Mouse (Mus musculus) NIH3T3 (cell line): ENCODE data around the gene Haus6.

Source experiments
- DNase-seq: peaks from one replicate; pipeline ENCODE4 v3.0.0-alpha.2; 2012; ENCODE audit warnings: low read depth

Haus6 gene

DNA sequence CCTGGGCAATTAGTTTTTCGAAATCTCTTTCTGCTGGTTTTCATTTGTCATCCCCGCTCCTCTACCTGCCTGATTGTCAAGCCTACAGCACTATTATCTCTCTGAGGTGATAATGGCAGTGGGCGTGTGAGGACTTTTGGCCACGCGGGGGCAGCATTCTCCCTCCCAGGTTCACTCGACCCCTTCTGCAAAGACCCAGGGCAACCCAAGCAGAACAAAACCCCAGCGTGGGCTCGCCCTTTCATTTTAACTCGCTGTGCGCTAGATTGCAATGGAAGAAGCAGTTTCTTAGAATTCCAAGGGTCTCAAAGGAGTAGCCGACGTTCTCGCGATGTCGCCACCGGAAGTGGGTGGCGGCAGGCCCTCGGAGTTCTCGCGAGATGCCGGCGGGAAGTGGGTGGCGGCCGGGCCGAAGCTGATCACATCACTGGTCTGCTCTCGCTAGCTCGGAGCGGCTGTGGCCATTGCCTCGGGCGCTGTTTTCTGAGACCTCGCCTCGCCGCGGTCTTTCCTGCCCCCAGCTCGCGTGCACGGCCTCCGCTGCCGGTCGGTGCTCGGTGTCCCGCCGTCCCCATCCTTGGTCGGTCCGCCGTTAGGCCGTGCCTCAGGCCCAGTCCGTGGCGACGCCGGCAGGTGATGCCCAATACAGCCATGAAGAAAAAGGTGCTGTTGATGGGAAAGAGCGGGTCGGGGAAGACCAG lies 36.4 kb downstream of the Haus6 start, which contains the start of gene Rraga:
TSS of gene Rraga (plus strand) at position 386 of the 701 bp plus-strand sequence.
- DNase-seq: peak; percentile 100

DNA sequence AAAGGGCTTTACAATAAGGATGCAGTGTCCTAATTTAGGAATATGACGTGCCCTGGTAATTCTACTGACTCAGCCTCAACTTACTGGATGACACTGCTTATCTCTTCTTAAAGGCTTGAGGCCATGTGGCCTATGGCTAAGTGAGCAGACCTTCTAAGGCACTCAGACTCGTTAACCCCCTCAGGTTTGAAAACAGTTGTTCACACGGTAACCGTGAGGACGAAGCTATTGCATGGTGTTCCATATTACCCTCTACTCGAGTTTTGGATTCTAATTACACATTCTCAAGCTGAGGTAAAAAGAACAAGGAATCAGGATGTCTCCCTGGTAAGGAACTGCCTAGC lies 36.9 kb downstream of the Haus6 start:
- peak; percentile 52 for DNase-seq

DNA sequence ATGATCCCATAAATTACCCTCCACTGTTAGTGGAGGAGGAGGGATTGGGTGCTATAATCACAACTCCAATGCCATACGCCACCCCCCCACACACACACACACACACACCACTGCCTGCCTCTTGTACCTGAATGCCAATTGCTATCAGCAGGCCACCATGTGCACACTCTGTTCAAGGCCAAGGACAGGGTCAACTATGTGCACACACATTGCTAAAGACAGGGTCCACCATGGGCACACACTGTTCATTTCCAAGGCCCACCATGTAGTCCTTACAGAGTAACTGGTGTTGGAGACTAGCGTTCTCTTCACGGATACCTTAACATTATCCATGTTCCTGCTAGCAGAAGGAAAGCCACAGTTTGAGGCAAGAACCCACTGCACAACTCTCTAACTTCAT lies 50.8 kb downstream of the Haus6 start:
- DNase-seq: no peak

DNA sequence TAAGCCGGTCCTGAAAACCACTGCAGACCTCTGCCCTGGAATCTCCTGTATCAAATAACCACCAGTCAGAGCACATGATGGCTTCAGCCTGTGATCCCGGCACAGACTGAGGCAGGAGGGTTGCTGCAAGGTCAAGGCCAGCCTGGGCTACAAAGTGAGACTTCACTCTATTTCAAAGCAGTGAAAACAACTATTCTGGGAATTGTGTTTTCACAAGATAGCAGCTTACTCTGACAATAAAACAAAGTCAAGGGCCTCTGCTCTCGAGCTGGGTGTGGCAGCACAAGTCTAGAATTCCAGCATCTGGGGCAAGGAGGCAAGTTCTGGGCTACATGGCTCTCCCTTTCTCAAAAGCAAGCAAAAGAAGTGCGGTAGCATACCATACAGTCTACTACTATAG lies 52.8 kb downstream of the Haus6 start:
- no peak for DNase-seq

DNA sequence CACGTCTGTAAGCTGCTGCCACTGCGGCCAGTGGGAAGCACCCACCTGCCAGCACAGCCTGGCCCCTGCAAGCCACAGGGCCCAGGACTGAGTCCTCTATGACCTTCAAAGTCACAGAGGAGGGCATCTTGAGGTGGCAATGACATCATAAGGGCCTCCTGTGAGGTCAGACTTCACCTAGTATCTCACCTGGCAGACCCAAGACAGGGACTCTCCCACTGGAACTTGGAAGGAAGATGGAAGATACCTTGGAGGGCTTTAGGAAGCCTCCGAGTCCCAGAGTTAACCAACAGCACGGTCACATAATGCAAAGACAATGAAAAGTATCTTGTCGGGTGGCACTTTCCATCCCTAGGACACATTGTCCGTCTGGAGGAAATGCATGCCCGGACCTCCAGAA lies 53.6 kb downstream of the Haus6 start, which contains the start of gene Saxo1:
TSS of gene Saxo1 (minus strand) at position 101 of the 400 bp plus-strand sequence.
- no peak for DNase-seq

DNA sequence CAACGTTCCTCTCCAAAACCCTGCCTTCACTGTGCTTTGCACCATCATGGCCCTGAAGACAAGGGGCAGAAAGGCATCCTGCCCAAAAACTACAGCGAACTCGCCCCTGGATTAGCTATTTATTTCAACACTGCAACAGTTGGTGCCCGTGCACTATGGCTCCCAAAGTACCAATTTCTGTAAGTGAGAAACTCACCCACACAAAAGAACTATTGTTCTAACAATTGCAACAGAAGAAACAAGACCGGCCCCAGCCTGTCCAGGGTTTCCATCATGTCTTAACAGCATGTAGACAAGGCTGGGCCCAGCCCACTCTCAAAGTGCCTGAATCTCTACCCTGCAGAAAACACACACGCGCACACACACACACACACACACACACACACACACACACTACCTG lies 54.5 kb downstream of the Haus6 start:
- DNase-seq: peak; percentile 18

DNA sequence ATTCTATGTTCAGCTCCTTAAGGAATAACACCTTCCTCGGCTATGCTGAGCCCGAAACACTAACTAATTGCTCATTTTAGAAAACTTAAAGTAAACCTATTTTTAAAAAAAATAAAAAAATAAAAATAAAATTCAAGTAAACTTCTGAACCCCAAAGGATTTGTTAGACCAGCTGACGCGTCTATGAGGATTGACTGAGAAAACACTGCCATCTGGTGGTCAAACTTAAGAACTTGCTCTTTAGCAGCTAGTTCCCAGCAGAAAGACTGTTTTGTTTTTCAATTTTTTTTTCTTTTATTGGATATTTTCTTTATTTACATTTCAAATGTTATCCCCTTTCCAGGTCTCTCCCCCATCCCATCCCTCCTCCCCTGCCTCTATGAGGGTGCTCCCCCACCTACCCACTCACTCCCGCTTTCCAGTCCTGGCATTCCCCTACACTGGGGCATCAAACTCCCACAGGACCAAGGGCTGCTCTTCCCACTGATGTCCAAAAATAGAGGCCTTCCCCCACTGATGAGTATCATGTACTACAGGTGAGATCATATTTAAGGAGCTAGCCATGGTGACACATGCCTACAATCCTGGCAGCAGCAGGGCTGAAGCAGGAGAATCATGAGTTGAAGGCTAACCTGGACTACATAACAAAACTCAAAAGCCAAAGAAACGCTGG lies 56.7 kb downstream of the Haus6 start:
- DNase-seq: peak; percentile 86

DNA sequence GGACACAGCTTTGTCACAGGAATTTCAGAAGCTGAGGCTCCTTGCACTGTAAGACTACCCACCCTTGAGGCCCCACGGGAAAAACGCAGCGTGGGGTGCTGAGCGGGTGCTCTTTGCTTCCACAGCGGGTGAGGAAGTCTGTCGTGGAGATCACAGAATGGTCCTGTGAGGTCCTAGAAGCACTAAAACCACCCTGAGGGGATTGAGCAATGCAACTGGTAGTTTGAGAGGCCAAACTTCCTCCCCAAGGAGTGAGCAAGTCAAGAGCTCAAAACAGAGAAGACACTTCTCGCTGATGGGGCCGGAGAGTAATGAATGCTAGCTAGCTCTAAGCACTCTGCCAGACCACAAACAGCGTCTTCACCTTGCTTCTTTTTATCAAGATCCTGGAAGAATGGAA lies 63.5 kb downstream of the Haus6 start:
- DNase-seq: no peak

DNA sequence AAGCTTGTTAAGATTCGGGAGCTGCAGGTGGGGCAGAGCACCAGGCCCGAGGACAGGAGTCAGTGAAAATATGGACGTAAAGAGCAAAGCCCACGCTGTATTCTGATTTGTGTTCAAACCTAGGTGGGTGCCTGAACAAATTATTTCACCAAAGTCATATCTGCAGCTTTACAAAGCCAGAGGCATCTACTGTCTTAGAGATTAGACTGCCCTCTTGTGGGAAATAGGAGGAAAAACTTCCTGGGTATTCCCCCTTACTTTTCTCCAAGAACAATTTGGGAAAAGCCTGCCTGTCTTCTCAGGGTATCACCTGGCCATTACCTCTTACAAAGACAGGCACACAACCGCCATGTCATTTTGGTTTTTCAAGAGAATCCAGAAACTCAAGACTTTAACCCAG lies 66.2 kb downstream of the Haus6 start:
- peak; percentile 56 for DNase-seq

DNA sequence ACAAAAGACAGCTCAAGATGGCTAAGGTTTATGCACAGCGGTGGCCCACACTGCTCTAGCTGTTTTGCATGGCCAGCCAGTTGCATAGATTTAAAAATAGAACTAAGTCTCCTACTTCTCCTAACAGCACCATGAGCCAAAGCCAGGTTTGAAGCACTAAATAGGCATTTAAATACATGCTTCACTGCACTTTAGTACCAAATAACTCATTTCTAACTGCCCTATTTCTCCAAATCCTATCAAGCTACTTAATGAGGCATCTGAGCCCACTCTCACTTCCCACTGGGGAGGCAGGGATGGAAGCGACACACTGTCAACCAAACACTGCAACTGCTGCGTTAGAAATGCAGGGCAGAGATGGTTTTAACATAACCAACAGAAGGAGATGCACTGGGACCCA lies 67.9 kb downstream of the Haus6 start:
- DNase-seq: no peak

DNA sequence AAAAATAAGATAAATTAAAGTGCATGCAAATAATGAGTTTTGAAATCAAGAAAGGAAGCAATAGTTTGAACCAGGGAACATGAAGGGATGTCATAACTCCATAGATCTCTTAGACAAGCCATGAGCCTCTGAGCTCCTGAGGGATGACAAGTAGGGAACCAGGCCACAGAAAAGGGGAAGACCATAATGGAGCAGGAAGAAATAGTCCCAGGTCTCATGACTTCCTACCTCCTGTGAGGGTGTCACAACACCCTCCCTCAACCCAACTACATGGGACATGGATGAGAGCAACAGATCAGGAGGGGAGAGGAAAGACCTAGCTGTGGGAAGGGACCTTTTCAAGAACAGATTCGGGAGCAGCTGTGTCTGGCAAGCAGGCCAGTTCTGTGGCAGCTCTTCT lies 70.3 kb downstream of the Haus6 start:
- DNase-seq: no peak

DNA sequence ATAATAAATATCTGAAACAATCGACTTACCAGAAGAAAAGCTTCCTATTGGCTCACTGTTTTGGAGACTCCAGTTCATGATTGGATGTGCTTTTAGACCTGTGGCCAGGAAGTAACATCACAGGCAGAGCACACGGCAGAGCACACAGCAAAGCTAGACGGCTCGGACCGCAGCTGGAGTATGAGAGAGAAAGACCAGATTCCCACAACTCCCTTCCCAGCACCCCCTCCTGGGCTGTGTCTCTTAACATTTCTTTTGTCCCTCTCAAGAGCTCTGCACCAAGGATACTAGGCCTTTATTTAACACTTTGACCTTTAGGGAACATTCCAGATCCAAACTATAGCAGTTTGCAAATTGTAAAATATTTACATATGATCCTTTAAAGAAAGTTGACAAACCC lies 72.9 kb downstream of the Haus6 start:
- DNase-seq: no peak

DNA sequence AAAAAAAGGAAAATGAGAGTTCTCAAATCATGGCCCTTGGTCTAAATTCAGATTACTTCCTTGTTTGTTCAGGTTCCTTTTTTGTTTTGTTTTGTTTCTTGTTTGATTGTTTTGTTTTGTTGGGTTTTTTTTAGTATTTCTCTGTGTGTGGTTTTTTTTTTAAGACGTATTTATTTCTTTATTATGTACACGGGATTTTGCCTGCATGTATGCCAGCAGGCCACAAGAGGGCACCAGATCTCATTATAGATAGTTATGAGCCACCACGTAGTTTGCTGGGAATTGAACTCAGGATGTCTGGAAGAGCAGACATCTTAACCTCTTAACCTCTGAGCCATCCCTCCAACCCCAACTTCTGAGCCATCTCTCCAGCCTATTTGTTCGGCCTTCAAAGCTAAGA lies 73.9 kb downstream of the Haus6 start:
- DNase-seq: peak; percentile 85

DNA sequence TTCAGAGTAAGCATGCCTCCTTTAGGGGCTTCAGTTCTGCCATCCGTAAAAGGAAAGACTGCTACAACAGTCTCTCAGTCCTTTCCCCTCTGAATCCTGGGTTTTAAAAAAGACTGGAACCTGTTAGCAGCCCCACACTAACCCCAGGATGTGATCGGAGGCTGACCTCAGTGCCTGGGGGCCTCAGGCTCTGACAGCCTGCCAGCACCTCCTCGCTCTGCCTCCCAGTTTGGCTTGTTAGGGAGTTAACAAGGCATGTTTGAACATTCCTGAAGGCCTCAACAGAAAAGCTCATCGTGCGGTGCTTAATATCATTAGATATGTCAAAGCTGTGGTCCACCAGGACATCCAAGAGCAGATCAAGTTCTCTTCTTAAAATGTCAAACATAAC lies 77.8 kb downstream of the Haus6 start:
- DNase-seq: no peak

DNA sequence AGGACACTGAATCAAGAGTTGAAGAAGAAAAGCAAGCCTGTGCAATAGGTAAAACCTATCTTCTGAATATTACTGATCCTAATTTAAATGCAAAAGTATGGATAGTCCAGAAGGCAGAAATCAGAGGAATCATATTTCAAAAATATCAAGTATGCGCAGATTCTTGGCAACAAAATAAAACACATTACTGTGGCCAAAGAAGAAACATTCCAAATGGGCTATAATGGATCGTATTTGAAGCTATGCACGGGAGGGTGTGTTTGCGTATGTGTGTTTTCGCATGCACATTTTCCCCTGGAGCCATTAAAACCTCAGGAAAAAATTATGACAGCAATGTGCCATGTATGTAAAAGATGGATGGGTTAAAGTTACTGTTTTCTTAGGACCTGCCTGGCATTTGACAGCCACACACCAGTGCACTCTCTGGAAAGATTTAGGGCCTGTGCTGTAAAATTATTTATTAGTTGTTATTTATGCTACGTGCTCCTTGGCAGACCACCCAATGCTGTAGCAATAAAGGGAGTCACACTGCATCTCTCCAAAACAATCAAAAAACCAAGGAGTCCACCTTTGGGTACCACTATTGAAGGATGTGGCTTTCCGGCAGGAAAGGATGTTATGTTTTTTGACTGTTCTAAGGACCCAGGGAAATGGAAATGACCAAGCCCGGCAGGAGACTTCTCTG lies 78.3 kb downstream of the Haus6 start:
- DNase-seq: no peak

DNA sequence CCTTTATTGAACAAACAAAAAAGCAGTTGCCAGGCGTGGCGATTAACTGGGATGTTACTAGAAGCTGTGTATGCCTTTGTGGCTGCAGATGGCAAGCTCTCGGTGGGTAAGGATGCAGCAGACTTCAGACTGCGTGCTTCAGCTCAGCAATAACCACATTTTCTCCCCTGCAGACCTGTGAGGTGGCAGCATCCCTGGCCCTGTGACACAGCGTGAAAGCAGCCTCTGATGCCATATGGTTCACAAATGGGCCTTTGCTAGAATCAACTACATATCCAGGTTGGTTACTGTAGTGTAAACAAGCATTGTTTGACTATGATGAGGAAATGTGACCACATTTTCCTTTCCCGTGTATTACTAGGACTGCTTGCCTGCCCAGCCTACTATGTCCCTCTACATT lies 82.7 kb downstream of the Haus6 start:
- no peak for DNase-seq
